Mouse (Mus musculus): ENCODE results near the gene Bloc1s6.

The Bloc1s6 gene

DNA sequence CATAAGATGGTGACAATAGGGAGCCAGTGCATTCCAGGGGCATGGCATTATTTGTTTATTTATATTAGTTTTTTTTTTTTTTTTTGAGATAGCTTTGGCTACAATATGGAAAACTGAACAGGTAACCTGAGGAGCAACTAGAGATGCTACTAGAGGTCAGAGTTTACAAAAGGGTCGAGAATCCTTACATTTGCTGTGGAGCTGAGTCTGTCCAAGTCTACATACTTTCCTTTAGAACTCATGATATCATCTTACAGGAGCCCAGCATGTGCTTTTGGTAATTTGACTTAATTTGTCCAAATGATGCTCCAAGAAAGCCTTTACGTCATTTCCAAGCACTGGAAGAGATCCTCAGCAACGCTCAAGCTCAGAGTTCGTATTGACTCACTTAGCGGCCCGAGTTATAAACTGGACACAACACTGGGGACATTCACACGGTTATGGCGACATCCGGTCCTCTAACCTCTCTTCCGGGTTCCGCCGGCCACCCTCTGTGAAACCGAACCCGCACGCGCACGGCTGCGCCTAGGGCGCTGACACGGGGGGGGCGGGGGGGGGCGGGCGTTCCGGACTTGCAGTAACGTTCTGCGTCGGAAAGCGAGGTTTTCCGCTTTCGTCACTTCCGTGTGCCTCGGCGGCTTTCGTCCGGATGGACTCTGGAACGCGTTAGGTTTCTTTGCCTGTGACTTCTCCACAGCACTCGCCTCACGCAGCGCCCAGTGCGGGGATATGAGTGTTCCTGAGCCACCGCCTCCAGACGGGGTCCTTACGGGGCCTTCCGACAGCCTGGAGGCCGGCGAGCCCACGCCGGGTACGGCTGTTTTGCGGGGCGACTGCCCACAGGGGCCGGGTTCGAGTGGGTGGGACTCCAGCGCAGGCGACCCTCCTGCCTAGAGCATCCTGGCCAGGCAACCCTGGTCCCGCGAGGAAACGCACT lies at the start of gene Bloc1s6:
TSS of gene Bloc1s6 (plus strand) at position 610 of the 937 bp plus-strand sequence.
- peak; percentile 92 for DNase-seq

DNA sequence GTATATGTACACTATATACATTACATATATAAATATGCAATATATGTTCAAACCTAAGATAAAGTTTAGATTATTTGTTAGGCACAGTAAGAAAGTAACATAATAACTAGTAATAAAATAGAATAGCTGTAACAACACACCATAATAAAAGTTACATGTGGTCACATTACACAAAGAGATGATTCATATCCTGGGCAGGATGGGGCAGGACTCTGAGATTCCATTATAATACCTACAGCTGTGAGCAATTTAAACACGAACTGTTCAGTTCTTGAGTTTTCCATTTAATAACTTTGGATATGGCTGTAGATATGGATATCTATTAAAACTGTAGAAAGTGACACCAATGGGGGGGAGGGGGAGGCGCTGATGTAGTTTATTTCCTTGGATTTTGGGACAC lies 40.8 kb upstream of the Bloc1s6 start:
- DNase-seq = no peak

- no peak for DNase-seq
Observed at GRCm38 (mm10) chr2:122701012-122701411, 37.3 kb upstream of the Bloc1s6 start.

GRCm38 (mm10) chr2:122701871-122702180 lies 36.5 kb upstream of the Bloc1s6 start:
- no peak for DNase-seq

DNA sequence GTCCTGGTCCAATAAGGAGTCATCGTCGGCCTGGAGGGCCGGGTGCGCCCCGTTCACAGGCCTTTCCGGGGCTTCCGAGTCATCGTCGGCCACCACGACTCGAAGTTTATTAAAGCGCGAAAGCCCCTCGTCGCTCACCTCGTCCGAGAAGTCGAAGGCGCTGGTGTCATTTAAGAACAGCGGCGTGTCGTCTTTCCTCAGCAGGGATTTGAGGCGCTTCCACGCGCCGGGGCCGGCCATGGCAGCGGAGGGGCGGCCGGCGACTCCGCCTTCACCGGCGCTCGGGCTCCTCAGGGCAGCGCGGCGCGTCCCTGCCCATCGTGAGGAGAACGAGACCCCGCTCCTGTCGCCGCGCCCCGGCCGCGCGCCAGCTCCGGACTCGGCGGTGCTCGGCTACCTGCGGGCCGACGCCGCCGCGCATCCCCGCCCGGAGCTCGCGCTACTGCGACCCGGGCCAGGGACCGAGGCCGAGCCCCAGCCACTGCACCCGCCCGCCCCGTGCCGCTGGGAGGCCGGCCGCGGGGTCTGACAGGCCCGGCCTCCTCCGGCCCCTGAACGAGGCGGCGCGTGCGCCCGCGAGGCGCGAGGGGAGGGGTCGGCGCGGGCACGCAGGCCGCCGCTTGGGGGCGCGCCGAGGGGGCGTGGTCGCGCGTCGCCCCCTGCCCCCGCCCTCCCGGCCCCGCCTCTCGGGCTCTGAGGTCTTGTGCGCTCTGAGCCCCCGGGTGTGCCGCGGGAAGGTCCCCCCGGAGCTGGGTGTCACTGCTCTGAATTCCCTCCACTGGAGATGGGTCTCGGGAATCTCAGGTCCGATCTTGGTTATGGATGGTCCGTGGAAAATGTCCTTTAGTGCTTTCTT lies 35.9 kb upstream of the Bloc1s6 start, which contains the start of gene Slc30a4:
TSS of gene Slc30a4 (minus strand) at position 483 of the 856 bp plus-strand sequence.
- peak; percentile 83 for DNase-seq

- no peak for DNase-seq
Observed at GRCm38 (mm10) chr2:122704572-122704971, 33.7 kb upstream of the Bloc1s6 start.

DNA sequence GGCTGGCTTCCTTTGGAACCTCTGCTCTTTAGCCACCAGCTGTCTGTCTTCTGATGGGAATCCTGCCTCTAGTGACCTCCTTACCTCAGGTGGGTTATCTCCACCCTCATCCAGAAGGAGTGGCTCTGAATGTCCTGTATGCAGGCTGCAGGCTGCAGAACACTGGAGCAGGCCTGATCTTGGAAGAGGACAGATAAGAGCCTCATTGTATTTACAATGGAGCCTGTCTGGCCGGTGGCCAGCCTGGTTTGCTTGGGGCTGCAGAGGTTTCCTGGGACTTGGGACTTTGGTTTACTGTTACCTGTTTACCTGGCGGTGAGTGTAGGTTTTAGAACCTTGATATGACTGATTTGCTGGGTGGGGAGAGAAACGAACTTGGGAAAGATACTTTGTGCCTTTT lies 30.2 kb upstream of the Bloc1s6 start:
- DNase-seq = no peak

DNA sequence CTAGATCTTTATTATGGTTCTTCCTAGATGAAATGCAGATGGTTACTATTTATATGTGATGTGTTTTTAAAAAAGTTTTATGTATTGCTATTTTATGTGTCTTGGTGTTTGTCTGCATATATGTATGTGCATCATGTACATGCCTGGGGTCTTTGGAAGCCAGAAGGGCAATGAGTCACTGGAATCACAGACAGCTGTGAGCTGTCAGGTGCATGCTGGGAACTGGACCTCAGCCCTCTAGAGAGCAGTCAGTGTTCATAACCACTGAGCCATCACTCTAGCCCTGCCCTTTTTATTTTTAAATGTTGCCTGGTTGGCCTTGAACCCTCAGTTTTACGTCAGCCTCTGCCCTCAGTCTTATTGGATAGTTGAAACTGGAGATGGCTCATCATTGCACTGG lies 29.1 kb upstream of the Bloc1s6 start:
- no peak for DNase-seq

- DNase-seq = no peak
Observed at GRCm38 (mm10) chr2:122711911-122712310, 26.4 kb upstream of the Bloc1s6 start.

- no peak for DNase-seq
Observed at GRCm38 (mm10) chr2:122712848-122713247, 25.5 kb upstream of the Bloc1s6 start.

DNA sequence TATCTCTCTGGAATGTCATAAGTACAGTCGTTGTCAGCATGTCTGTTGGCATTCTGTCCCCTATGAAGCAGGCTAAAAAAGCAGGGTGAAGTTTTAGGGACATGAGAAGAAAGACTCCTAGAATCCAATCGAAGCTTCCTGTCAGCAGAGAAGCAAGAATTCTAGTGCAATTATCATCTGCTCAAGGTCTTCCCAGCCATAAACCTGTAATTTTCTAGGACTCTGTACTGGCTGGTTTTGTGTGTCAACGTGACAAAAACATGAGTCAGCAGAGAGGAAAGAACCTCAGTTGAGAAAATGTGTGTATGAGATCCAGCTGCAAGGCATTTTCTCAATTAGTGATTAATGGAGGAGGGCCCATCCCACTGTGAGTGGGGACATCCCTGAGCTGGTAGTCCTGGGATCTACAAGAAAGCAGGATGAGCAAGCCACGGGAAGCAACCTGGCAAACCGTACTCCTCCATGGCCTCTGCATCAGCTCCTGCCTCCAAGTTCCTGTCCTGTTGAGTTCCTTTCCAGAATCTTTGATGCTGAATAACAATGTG lies 23.1 kb upstream of the Bloc1s6 start:
- DNase-seq = no peak

- no peak for DNase-seq
Observed at GRCm38 (mm10) chr2:122716301-122716842, 21.9 kb upstream of the Bloc1s6 start.

GRCm38 (mm10) chr2:122719232-122719631 lies 19.1 kb upstream of the Bloc1s6 start:
- DNase-seq = no peak

- DNase-seq = no peak
Observed at GRCm38 (mm10) chr2:122720564-122720963, 17.7 kb upstream of the Bloc1s6 start.

- no peak for DNase-seq
Observed at GRCm38 (mm10) chr2:122725604-122726003, 12.7 kb upstream of the Bloc1s6 start.

GRCm38 (mm10) chr2:122731456-122731855 lies 6.8 kb upstream of the Bloc1s6 start:
- DNase-seq = no peak

- no peak for DNase-seq
Observed at GRCm38 (mm10) chr2:122739023-122739422, 720 bp downstream of the Bloc1s6 start.

DNA sequence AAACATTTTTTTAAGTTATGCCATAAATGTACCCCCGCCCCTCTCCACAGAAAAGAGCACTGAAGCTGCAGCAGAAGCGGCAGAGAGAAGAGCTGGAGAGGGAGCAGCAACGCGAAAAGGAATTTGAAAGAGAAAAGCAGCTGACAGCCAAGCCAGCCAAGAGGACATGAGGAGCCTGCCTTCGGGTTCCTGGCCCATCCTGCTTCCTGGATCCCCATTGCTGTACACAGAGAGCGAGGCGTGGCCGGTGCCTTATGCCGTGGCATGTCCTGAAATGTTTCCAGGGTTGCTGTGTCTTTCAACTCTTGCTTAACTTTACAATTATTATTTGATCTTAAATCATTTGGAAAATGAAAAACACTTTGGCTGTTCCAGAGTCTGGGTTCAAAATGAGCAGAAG lies 8.2 kb downstream of the Bloc1s6 start:
- no peak for DNase-seq

GRCm38 (mm10) chr2:122753739-122754343 lies 15.5 kb downstream of the Bloc1s6 start:
- peak; percentile 49 for DNase-seq

DNA sequence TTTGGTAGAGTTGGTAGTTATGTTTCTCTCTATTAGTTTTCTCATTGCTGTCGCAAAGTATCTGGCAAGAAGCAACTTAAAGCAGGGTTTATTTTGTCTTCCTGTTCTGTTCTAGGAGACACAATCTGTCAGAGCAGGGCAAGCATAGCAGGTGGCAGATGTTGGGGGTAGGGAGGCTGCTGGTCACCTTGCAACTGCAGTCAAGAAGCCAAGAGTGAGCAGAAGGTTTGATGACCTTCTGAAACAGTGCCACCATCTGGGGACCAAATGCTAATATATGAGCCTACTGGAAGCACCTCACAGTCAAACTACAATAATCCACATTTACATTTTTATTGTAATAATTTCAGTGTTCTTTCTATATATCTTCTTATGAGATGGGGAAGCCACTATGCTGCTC lies 21.5 kb downstream of the Bloc1s6 start:
- peak; percentile 88 for DNase-seq

- no peak for DNase-seq
Observed at GRCm38 (mm10) chr2:122762991-122763390, 24.7 kb downstream of the Bloc1s6 start.

- DNase-seq = no peak
Observed at GRCm38 (mm10) chr2:122764526-122764925, 26.2 kb downstream of the Bloc1s6 start.

Measured in cerebellum, adult 11-12 months (tissue).